Mouse (Mus musculus): ENCODE measurements at regions not wholly inside any gene's neighbourhood (a gene's known extent, or its start where the extent isn't known, plus 50 kb on each side); places are given as distances from the start of the nearest gene placed in this dataset.
"Not testable (repeated sequence)": the region's sequence is repeated elsewhere in the genome, so short reads cannot be mapped to it uniquely, and the experiment has no call there.

GRCm38 (mm10) chr12:29395401-29395982, 132.7 kb upstream of the Myt1l start:
- DNase-seq, result no peak

- no peak for DNase-seq
Observed at GRCm38 (mm10) chr12:29404434-29404833, 123.8 kb upstream of the Myt1l start.

- no peak for DNase-seq
Observed at GRCm38 (mm10) chr12:29409336-29410055, 118.7 kb upstream of the Myt1l start.

- DNase-seq, result no peak
Observed at GRCm38 (mm10) chr12:29433936-29434335, 94.2 kb upstream of the Myt1l start.

GRCm38 (mm10) chr12:29439343-29440019, 88.7 kb upstream of the Myt1l start:
- DNase-seq, result no peak

- DNase-seq, result not testable (repeated sequence)
Observed at GRCm38 (mm10) chr12:29465201-29465600, 63.0 kb upstream of the Myt1l start.

All from spleen, adult 18-20 months (tissue).